Mouse (Mus musculus) CH12.LX (cell line): ENCODE results near the gene Ttc22. TPM values are rescaled to one million over a fixed set of nuclear protein-coding genes. Genes with fewer than 3 reads are reported as not detected.
A peak's percentile ranks its signal among the peaks of the same experiment; 100 is the strongest.

Experiments
- DNase-seq: peaks from one replicate; pipeline ENCODE4 v3.0.0-alpha.2; 2013; ENCODE audit errors: extremely low read depth
- H3K27ac ChIP-seq: 2 replicates; pipeline ENCODE4 v1.5.1; 2012; ENCODE audit warnings: low read depth, mild to moderate bottlenecking, control low read depth, moderate library complexity; ENCODE audit not compliant: insufficient read depth
- H3K27me3 ChIP-seq: replicated peaks from 2 replicates; pipeline ENCODE3; 2012; ENCODE audit warnings: inconsistent platforms
- H3K36me3 ChIP-seq, 2 experiments: replicated peaks in 1 of 2; 2 replicates each; pipeline versions ENCODE3 to v1.6.1; 2012; ENCODE audit warnings: inconsistent platforms in 1 of 2, low read length in 1 of 2, mild to moderate bottlenecking in 1 of 2, mixed read lengths in 1 of 2, moderate library complexity in 1 of 2; ENCODE audit not compliant: control insufficient read depth in 1 of 2, insufficient read depth in 1 of 2
- H3K4me1 ChIP-seq, 2 experiments: 2 replicates each; pipeline ENCODE4 v1.6.1; 2012; ENCODE audit warnings: inconsistent platforms in 1 of 2, moderate library complexity in 1 of 2; ENCODE audit not compliant: insufficient read depth in 2 of 2, control insufficient read depth in 1 of 2
- H3K4me2 ChIP-seq: 2 replicates; pipeline ENCODE4 v1.6.1; 2012; ENCODE audit warnings: low read depth, mild to moderate bottlenecking, control low read depth; ENCODE audit not compliant: poor library complexity, insufficient read depth, severe bottlenecking
- H3K4me3 ChIP-seq, 3 experiments: fragments of 150-350 bp in 1 of 3; sonication (generic) in 1 of 3; replicated peaks in 1 of 3; 2 replicates each; pipeline versions ENCODE3 to v1.5.1; 2011 to 2012; ENCODE audit warnings: low read depth in 2 of 3, low read length in 2 of 3, mild to moderate bottlenecking in 2 of 3, moderate library complexity in 2 of 3, control low read depth in 1 of 3, improper control_type of control experiment in 1 of 3, inconsistent platforms in 1 of 3, mixed read lengths in 1 of 3; ENCODE audit not compliant: poor library complexity in 1 of 3
- H3K79me2 ChIP-seq: replicated peaks from 2 replicates; pipeline ENCODE4 v1.6.1; 2012; ENCODE audit warnings: mild to moderate bottlenecking, moderate library complexity; ENCODE audit not compliant: control insufficient read depth, poor library complexity, insufficient read depth, severe bottlenecking; ENCODE audit errors: extremely low read depth
- H3K9ac ChIP-seq: 2 replicates; pipeline ENCODE4 v1.6.1; 2012; ENCODE audit warnings: low read depth, mild to moderate bottlenecking, control low read depth, moderate library complexity; ENCODE audit not compliant: insufficient read depth
- H3K9me3 ChIP-seq: replicated peaks from 2 replicates; pipeline ENCODE3; 2012; ENCODE audit warnings: low read length, inconsistent platforms, mixed read lengths
- CHD2 ChIP-seq: IDR thresholded peaks from 2 replicates; pipeline ENCODE4 v1.6.1; 2011; ENCODE audit warnings: low read length, improper control_type of control experiment
- CTCF ChIP-seq, 2 experiments: IDR thresholded peaks in 1 of 2; conservative IDR thresholded peaks in 1 of 2; 2 replicates each; pipeline ENCODE4 v1.5.1; 2011 to 2012; ENCODE audit warnings: low read depth in 2 of 2, low read length in 2 of 2, improper control_type of control experiment in 1 of 2, inconsistent platforms in 1 of 2, mild to moderate bottlenecking in 1 of 2, moderate library complexity in 1 of 2
- ETS1 ChIP-seq: conservative IDR thresholded peaks from 2 replicates; pipeline ENCODE4 v1.6.1; 2012; ENCODE audit warnings: low read depth, mild to moderate bottlenecking, inconsistent platforms, low read length, improper control_type of control experiment, moderate library complexity
- GABPA ChIP-seq: IDR thresholded peaks from 2 replicates; pipeline ENCODE4 v1.6.1; 2012; ENCODE audit warnings: low read depth, low read length, improper control_type of control experiment, inconsistent platforms; ENCODE audit not compliant: insufficient replicate concordance
- IRF4 ChIP-seq: IDR thresholded peaks from 2 replicates; pipeline ENCODE4 v1.6.1; 2014; ENCODE audit warnings: low read depth, mild to moderate bottlenecking, inconsistent platforms, low read length, improper control_type of control experiment
- MYC ChIP-seq: IDR thresholded peaks from 2 replicates; pipeline ENCODE4 v1.6.1; 2011; ENCODE audit warnings: low read depth, mild to moderate bottlenecking, improper control_type of control experiment, low read length
- NELFE ChIP-seq: IDR thresholded peaks from 2 replicates; pipeline ENCODE4 v1.6.1; 2011; ENCODE audit warnings: low read depth, low read length, improper control_type of control experiment
- PAX5 ChIP-seq: IDR thresholded peaks from 2 replicates; pipeline ENCODE4 v1.6.1; 2012; ENCODE audit warnings: low read length, inconsistent platforms, mixed read lengths
- POLR2A ChIP-seq: IDR thresholded peaks from 2 replicates; pipeline ENCODE4 v1.6.1; 2011; ENCODE audit warnings: low read depth, mild to moderate bottlenecking, improper control_type of control experiment, low read length
- POLR2AphosphoS2 ChIP-seq: IDR thresholded peaks from 2 replicates; pipeline ENCODE4 v1.6.1; 2011; ENCODE audit warnings: low read depth, low read length, improper control_type of control experiment
- RAD21 ChIP-seq: IDR thresholded peaks from 2 replicates; pipeline ENCODE4 v1.6.1; 2011; ENCODE audit warnings: low read depth, mild to moderate bottlenecking, low read length, improper control_type of control experiment, moderate library complexity
- SIN3A ChIP-seq: IDR thresholded peaks from 2 replicates; pipeline ENCODE4 v1.6.1; 2012; ENCODE audit warnings: low read length, improper control_type of control experiment, inconsistent platforms
- TCF12 ChIP-seq: IDR thresholded peaks from 2 replicates; pipeline ENCODE4 v1.6.1; 2014; ENCODE audit warnings: low read depth, mild to moderate bottlenecking, inconsistent platforms, low read length, improper control_type of control experiment
- UBTF ChIP-seq: IDR thresholded peaks from 2 replicates; pipeline ENCODE4 v1.6.1; 2012; ENCODE audit warnings: low read depth, mild to moderate bottlenecking, inconsistent platforms, low read length, improper control_type of control experiment, moderate library complexity
- USF1 ChIP-seq: IDR thresholded peaks from 2 replicates; pipeline ENCODE4 v1.6.1; 2014; ENCODE audit warnings: low read depth, mild to moderate bottlenecking, inconsistent platforms, low read length, improper control_type of control experiment
- ZMIZ1 ChIP-seq: IDR thresholded peaks from 2 replicates; pipeline ENCODE4 v1.6.1; 2012; ENCODE audit warnings: low read depth, mild to moderate bottlenecking, inconsistent platforms, low read length, improper control_type of control experiment
- ZNF384 ChIP-seq: IDR thresholded peaks from 2 replicates; pipeline ENCODE4 v1.6.1; 2012; ENCODE audit warnings: low read depth, low read length, improper control_type of control experiment, inconsistent platforms
- dilution Hi-C: fragments of 300-500 bp; cut with MboI; formaldehyde crosslinking; loops from 2 replicates; pipeline ENCODE4 v1.14.3; 2020; ENCODE audit warnings: low sequenced_read_pairs; ENCODE audit not compliant: extremely low pct_unique_long_range_greater_than_20kb, extremely low pct_ligation_motif_present
- in situ Hi-C: fragments of 300-500 bp; cut with MboI; formaldehyde crosslinking; loops from 3 replicates; pipeline ENCODE4 v1.14.3; 2019; ENCODE audit warnings: low sequenced_read_pairs, low pct_ligation_motif_present, low pct_unique_long_range_greater_than_20kb, mixed read lengths
- polyA plus RNA-seq: library from polyadenylated mRNA; unstranded; fragments of >175 nt; gene quantifications from 2 replicates; pipeline ENCODE4 v1.2.1, GENCODE M21; 2012; ENCODE audit warnings: low read depth; ENCODE audit not compliant: insufficient read length
- total RNA-seq, 2 experiments: library from RNA; depleted of rRNA; stranded (reverse); fragments of 300-350 nt in 1 of 2; fragments of >200 nt in 1 of 2; gene quantifications; 2 replicates each; pipeline ENCODE4 v1.2.3; 2012 to 2014

Ttc22 gene
- total and polyA plus RNA-seq, 3 experiments = not detected

DNA sequence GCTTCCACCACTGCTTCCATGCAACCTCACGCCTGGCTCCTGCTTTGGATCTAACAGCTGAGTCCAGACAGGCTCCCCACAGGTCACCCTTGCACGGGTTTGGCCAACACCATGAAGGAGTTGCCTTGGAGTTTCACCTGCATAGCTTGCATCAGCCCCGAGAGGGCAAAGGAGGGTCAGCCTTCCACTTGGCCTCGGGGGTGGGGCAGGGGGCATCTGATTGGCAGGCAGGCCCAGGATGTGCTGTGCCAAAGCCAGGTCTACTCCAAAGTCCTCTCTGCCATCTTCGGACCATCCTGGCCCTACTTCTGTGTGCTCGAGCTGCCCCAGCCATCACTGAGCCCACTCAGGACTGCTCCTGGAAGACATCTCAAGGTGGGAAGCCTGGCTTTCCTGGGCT, 35.2 kb upstream of the Ttc22 start:
- no peak overlapping the region for H3K27ac ChIP-seq
- no peak overlapping the region for H3K4me3 ChIP-seq
- dilution Hi-C loops = no loop called here
- no peak overlapping the region for H3K9ac ChIP-seq
- H3K27me3 ChIP-seq = no peaks in the 10 kb centered on the region
- no peak overlapping the region for H3K4me2 ChIP-seq
- TF ChIP-seq RAD21 (no peak), CTCF (conservative IDR thresholded peaks at IDR 0.05 in 1 of 2, IDR thresholded peaks at IDR 0.05 in 1 of 2; ENCODE audit: low read depth in 2 of 2, low read length in 2 of 2) (no peak), PAX5 (no peak), ZMIZ1 (no peak), MYC (no peak), NELFE (no peak), POLR2A (no peak), CHD2 (no peak), SIN3A (no peak), TCF12 (no peak), UBTF (no peak), ZNF384 (no peak), ETS1 (no peak)
- H3K36me3 ChIP-seq = peaks cover 45 to 93% of the 10 kb centered on the region in 2 experiments
- DNase-seq = no peak
- peaks cover 0 to 51% of the 10 kb centered on the region in 2 experiments; a peak in 2 of 4 replicates for H3K4me1 ChIP-seq
- in situ Hi-C loops = no loop called here
- no peaks in the 10 kb centered on the region for H3K79me2 ChIP-seq
- no peaks in the 10 kb centered on the region for H3K9me3 ChIP-seq

DNA sequence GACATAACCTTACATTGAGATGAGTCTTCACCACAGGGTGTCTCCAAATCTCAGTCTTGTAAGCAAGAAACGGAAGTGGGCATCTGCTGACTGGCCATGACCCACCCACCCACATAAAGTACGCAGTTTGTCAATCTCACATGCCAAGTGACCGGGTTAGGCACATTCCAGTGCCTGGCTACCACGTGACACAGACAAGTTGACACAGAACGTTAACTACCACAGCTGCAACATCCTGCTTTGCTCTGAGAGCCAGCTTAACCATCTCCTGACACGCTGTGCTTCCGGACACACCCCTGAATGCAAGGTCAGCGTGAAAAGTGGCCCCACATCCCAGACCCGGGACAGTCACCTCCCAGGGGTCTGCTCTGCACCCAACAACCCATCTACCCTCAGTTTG, 32.1 kb upstream of the Ttc22 start:
- Histone ChIP-seq H3K4me3 (no peak overlapping the region), H3K79me2 (no peaks in the 10 kb centered on the region), H3K27ac (no peak overlapping the region), H3K9ac (no peak overlapping the region), H3K4me1 (peaks cover 0 to 34% of the 10 kb centered on the region in 2 experiments; a peak in 2 of 4 replicates), H3K36me3 (peaks cover 35 to 63% of the 10 kb centered on the region in 2 experiments), H3K27me3 (no peaks in the 10 kb centered on the region), H3K4me2 (no peak overlapping the region), H3K9me3 (no peaks in the 10 kb centered on the region)
- DNase-seq = no peak
- dilution Hi-C loops (no loop called here), in situ Hi-C loops (no loop called here)
- TF ChIP-seq POLR2AphosphoS2 (no peak), GABPA (no peak), USF1 (peak; percentile 2; the same call in 1 of the 2 replicates), PAX5 (no peak), IRF4 (no peak)
